Mouse (Mus musculus): Measurements from ENCODE around the gene Tut1. TPM values are rescaled to one million over a fixed set of nuclear protein-coding genes. Genes with fewer than 3 reads are reported as not detected.

The Tut1 gene
- polyA plus RNA-seq, 1 experiment from 2014 or later = 23.7 TPM

- DNase-seq (ENCODE audit: low spot score) (no peak), ATAC-seq (ENCODE audit: low FRiP score) (no peak)
- Histone ChIP-seq H3K4me2 (replicated peaks; ENCODE audit: low read depth, low read length) (no peak overlapping the region; the same call in 1 of the 2 replicates), H3K36me3 (ENCODE audit: control insufficient read depth, insufficient read depth, low read length) (no peaks in the 10 kb centered on the region), H3K4me1 (replicated peaks; ENCODE audit: control insufficient read depth, insufficient read depth, low read length) (peaks cover 13% of the 10 kb centered on the region), H3K9ac (ENCODE audit: low read depth, low read length) (no peak overlapping the region), H3K27ac (ENCODE audit: low read depth, low read length) (peak overlapping the region; percentile 98; the same call in 1 of the 2 replicates), H3K27me3 (ENCODE audit: control insufficient read depth, insufficient read depth, low read length) (no peaks in the 10 kb centered on the region), H3K4me3 (ENCODE audit: low read depth, low read length) (peak overlapping the region; percentile 97), H3K9me3 (ENCODE audit: control insufficient read depth, low read length) (no peaks in the 10 kb centered on the region)
- 80% methylated on average over 15 of the region's 15 CpGs for WGBS
Observed at GRCm38 (mm10) chr19:8940526-8941133, 13.0 kb upstream of the Tut1 start.

- peak overlapping the region; percentile 97 for H3K4me3 ChIP-seq (ENCODE audit: low read depth, low read length)
- H3K36me3 ChIP-seq (ENCODE audit: control insufficient read depth, insufficient read depth, low read length) = 0 out of 2 replicates have a peak, but pooled peaks cover under 1% of the 10 kb centered on the region
- ATAC-seq (ENCODE audit: low FRiP score) (peak; percentile 55), DNase-seq (ENCODE audit: low spot score) (no peak)
- H3K4me1 ChIP-seq (replicated peaks; ENCODE audit: control insufficient read depth, insufficient read depth, low read length) = peaks cover 13% of the 10 kb centered on the region
- 32% methylated on average over 10 of the region's 10 CpGs for WGBS
- H3K4me2 ChIP-seq (replicated peaks; ENCODE audit: low read depth, low read length) = peak overlapping the region; percentile 64
- H3K9ac ChIP-seq (ENCODE audit: low read depth, low read length) = peak overlapping the region; percentile 100
- peak overlapping the region; percentile 98 for H3K27ac ChIP-seq (ENCODE audit: low read depth, low read length)
- no peaks in the 10 kb centered on the region for H3K9me3 ChIP-seq (ENCODE audit: control insufficient read depth, low read length)
- H3K27me3 ChIP-seq (ENCODE audit: control insufficient read depth, insufficient read depth, low read length) = no peaks in the 10 kb centered on the region
Observed at GRCm38 (mm10) chr19:8941136-8941514, 12.5 kb upstream of the Tut1 start.

- ATAC-seq (ENCODE audit: low FRiP score) (peak; percentile 97), DNase-seq (ENCODE audit: low spot score) (peak; percentile 98)
- Histone ChIP-seq H3K9me3 (ENCODE audit: control insufficient read depth, low read length) (no peaks in the 10 kb centered on the region), H3K4me3 (ENCODE audit: low read depth, low read length) (peak within 1 kb of the TSS; percentile 97), H3K27me3 (ENCODE audit: control insufficient read depth, insufficient read depth, low read length) (no peaks in the 10 kb centered on the region), H3K36me3 (ENCODE audit: control insufficient read depth, insufficient read depth, low read length) (0 out of 2 replicates have a peak, but pooled peaks cover 2% of the 10 kb centered on the region), H3K9ac (ENCODE audit: low read depth, low read length) (peak within 1 kb of the TSS; percentile 100), H3K27ac (ENCODE audit: low read depth, low read length) (peak within 1 kb of the TSS; percentile 98), H3K4me2 (replicated peaks; ENCODE audit: low read depth, low read length) (peak within 1 kb of the TSS; percentile 64), H3K4me1 (replicated peaks; ENCODE audit: control insufficient read depth, insufficient read depth, low read length) (peaks cover 13% of the 10 kb centered on the region)
- under 1% methylated on average over 64 of the region's 64 CpGs for WGBS
Observed at GRCm38 (mm10) chr19:8941515-8942217, 12.0 kb upstream of the Tut1 start, which contains the start of gene Mta2. TSS of gene Mta2 (plus strand) at chr19:8941875.

GRCm38 (mm10) chr19:8942276-8942964 is 11.2 kb upstream of the Tut1 start:
- under 1% methylated on average over 44 of the region's 46 CpGs for WGBS
- peak overlapping the region; percentile 100 for H3K9ac ChIP-seq (ENCODE audit: low read depth, low read length)
- H3K9me3 ChIP-seq (ENCODE audit: control insufficient read depth, low read length) = no peaks in the 10 kb centered on the region
- peaks cover 13% of the 10 kb centered on the region for H3K4me1 ChIP-seq (replicated peaks; ENCODE audit: control insufficient read depth, insufficient read depth, low read length)
- peak overlapping the region; percentile 97 for H3K4me3 ChIP-seq (ENCODE audit: low read depth, low read length)
- DNase-seq (ENCODE audit: low spot score) (no peak), ATAC-seq (ENCODE audit: low FRiP score) (peak; percentile 65)
- H3K27ac ChIP-seq (ENCODE audit: low read depth, low read length) = peak overlapping the region; percentile 98
- H3K27me3 ChIP-seq (ENCODE audit: control insufficient read depth, insufficient read depth, low read length) = no peaks in the 10 kb centered on the region
- peaks cover 8% of the 10 kb centered on the region for H3K36me3 ChIP-seq (ENCODE audit: control insufficient read depth, insufficient read depth, low read length)
- peak overlapping the region; percentile 64 for H3K4me2 ChIP-seq (replicated peaks; ENCODE audit: low read depth, low read length)

- Histone ChIP-seq H3K9me3 (ENCODE audit: control insufficient read depth, low read length) (no peaks in the 10 kb centered on the region), H3K36me3 (ENCODE audit: control insufficient read depth, insufficient read depth, low read length) (peaks cover 13% of the 10 kb centered on the region), H3K4me2 (replicated peaks; ENCODE audit: low read depth, low read length) (peak overlapping the region; percentile 64), H3K4me1 (replicated peaks; ENCODE audit: control insufficient read depth, insufficient read depth, low read length) (peaks cover 13% of the 10 kb centered on the region), H3K9ac (ENCODE audit: low read depth, low read length) (peak overlapping the region; percentile 100), H3K4me3 (ENCODE audit: low read depth, low read length) (peak overlapping the region; percentile 97), H3K27me3 (ENCODE audit: control insufficient read depth, insufficient read depth, low read length) (no peaks in the 10 kb centered on the region), H3K27ac (ENCODE audit: low read depth, low read length) (no peak overlapping the region)
- no peak for DNase-seq (ENCODE audit: low spot score)
- no peak for ATAC-seq (ENCODE audit: low FRiP score)
- WGBS = 83% methylated on average over 2 of the region's 2 CpGs
Observed at GRCm38 (mm10) chr19:8943047-8943446, 10.6 kb upstream of the Tut1 start.

GRCm38 (mm10) chr19:8944062-8944461 is 9.6 kb upstream of the Tut1 start:
- peak overlapping the region; percentile 17; the same call in 1 of the 2 replicates for H3K4me2 ChIP-seq (replicated peaks; ENCODE audit: low read depth, low read length)
- WGBS = 71% methylated on average over 5 of the region's 5 CpGs

GRCm38 (mm10) chr19:8944750-8945149 is 8.9 kb upstream of the Tut1 start:
- Histone ChIP-seq H3K27me3 (ENCODE audit: control insufficient read depth, insufficient read depth, low read length) (no peaks in the 10 kb centered on the region), H3K9ac (ENCODE audit: low read depth, low read length) (no peak overlapping the region), H3K9me3 (ENCODE audit: control insufficient read depth, low read length) (no peaks in the 10 kb centered on the region), H3K4me2 (replicated peaks; ENCODE audit: low read depth, low read length) (no peak overlapping the region), H3K36me3 (ENCODE audit: control insufficient read depth, insufficient read depth, low read length) (peaks cover 19% of the 10 kb centered on the region), H3K27ac (ENCODE audit: low read depth, low read length) (no peak overlapping the region), H3K4me3 (ENCODE audit: low read depth, low read length) (peak overlapping the region; percentile 8; the same call in 1 of the 2 replicates), H3K4me1 (replicated peaks; ENCODE audit: control insufficient read depth, insufficient read depth, low read length) (peaks cover 13% of the 10 kb centered on the region)
- WGBS = 51% methylated on average over 5 of the region's 5 CpGs
- DNase-seq (ENCODE audit: low spot score) = peak; percentile 85
- no peak for ATAC-seq (ENCODE audit: low FRiP score)

More at GRCm38 (mm10) chr19:8944062-8944461, 9.6 kb upstream of the Tut1 start:
- H3K27ac ChIP-seq (ENCODE audit: low read depth, low read length) = 0 out of 2 replicates have a peak overlapping the region, but pooled peaks have one; percentile 10
- H3K9ac ChIP-seq (ENCODE audit: low read depth, low read length) = no peak overlapping the region
- no peaks in the 10 kb centered on the region for H3K27me3 ChIP-seq (ENCODE audit: control insufficient read depth, insufficient read depth, low read length)
- no peaks in the 10 kb centered on the region for H3K9me3 ChIP-seq (ENCODE audit: control insufficient read depth, low read length)
- no peak overlapping the region for H3K4me3 ChIP-seq (ENCODE audit: low read depth, low read length)
- ATAC-seq (ENCODE audit: low FRiP score) (no peak), DNase-seq (ENCODE audit: low spot score) (no peak)
- H3K36me3 ChIP-seq (ENCODE audit: control insufficient read depth, insufficient read depth, low read length) = peaks cover 16% of the 10 kb centered on the region
- H3K4me1 ChIP-seq (replicated peaks; ENCODE audit: control insufficient read depth, insufficient read depth, low read length) = peaks cover 13% of the 10 kb centered on the region

GRCm38 (mm10) chr19:8945251-8945650 is 8.4 kb upstream of the Tut1 start:
- Histone ChIP-seq H3K27ac (ENCODE audit: low read depth, low read length) (no peak overlapping the region), H3K4me1 (replicated peaks; ENCODE audit: control insufficient read depth, insufficient read depth, low read length) (peaks cover 13% of the 10 kb centered on the region), H3K27me3 (ENCODE audit: control insufficient read depth, insufficient read depth, low read length) (no peaks in the 10 kb centered on the region), H3K36me3 (ENCODE audit: control insufficient read depth, insufficient read depth, low read length) (peaks cover 19% of the 10 kb centered on the region), H3K4me3 (ENCODE audit: low read depth, low read length) (peak overlapping the region; percentile 8; the same call in 1 of the 2 replicates), H3K9ac (ENCODE audit: low read depth, low read length) (no peak overlapping the region), H3K4me2 (replicated peaks; ENCODE audit: low read depth, low read length) (no peak overlapping the region), H3K9me3 (ENCODE audit: control insufficient read depth, low read length) (no peaks in the 10 kb centered on the region)
- no peak for DNase-seq (ENCODE audit: low spot score)
- WGBS = 92% methylated on average over 6 of the region's 6 CpGs
- no peak for ATAC-seq (ENCODE audit: low FRiP score)

All from hindbrain, embryonic 11.5 days (tissue).